Mouse (Mus musculus): Measurements from ENCODE around the gene Gcsh.

DNA sequence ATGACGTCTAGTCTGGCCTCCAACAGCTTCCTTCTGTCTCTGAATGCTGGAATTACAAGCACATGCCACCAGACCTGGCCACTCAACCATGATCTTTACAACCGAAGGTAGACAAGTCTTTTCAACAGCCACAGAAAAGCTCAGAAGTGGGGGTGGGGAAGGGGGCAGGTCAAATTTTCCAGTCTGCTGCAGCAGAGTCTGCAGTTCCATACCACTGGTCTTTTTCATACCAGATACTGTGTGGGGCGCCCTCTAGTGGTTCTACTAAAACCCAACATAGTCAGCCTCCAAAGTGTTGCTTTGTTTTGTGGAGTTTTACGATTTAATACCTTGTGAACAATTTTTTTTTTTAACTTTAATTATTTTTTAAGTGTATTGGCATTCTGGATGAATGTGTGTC, 13.2 kb downstream of the Gcsh start:
- peak; percentile 85 for TF ChIP-seq CTCF (conservative IDR thresholded peaks at IDR 0.05; ENCODE audit: low read length)
- no peak for TF ChIP-seq NANOG (IDR thresholded peaks at IDR 0.05; ENCODE audit: borderline replicate concordance, low read length)
- TF ChIP-seq POU5F1 (IDR thresholded peaks at IDR 0.05; ENCODE audit: borderline replicate concordance, low read length), result no peak

All from E14TG2a.4 (cell line).